Mouse (Mus musculus) limb, embryonic 13.5 days (tissue): ENCODE measurements around the gene Ryr1. TPM values are rescaled to one million over a fixed set of nuclear protein-coding genes. Genes with fewer than 3 reads are reported as not detected.
A peak's percentile ranks its signal among the peaks of the same experiment; 100 is the strongest.
"Not testable (repeated sequence)": the region's sequence is repeated elsewhere in the genome, so short reads cannot be mapped to it uniquely, and the experiment has no call there.

Source experiments
- ATAC-seq: fragments of 200-750 bp; cut with Nextera tagmentation; 2 replicates; pipeline ENCODE4 v1.8.0; 2017; ENCODE audit warnings: low read depth, moderate number of reproducible peaks, moderate TSS enrichment; ENCODE audit not compliant: low FRiP score
- H3K27ac ChIP-seq: fragments of 300-500 bp; sonication (generic); 2 replicates; pipeline ENCODE4 v1.5.1; 2015; ENCODE audit warnings: inconsistent platforms, mild to moderate bottlenecking, moderate library complexity
- H3K27me3 ChIP-seq: fragments of 300-500 bp; sonication (generic); 2 replicates; pipeline ENCODE4 v1.6.1; 2015; ENCODE audit warnings: mild to moderate bottlenecking, inconsistent platforms
- H3K36me3 ChIP-seq: fragments of 300-500 bp; sonication (generic); 2 replicates; pipeline ENCODE4 v1.6.1; 2015; ENCODE audit warnings: inconsistent platforms, mild to moderate bottlenecking, moderate library complexity
- H3K4me1 ChIP-seq: fragments of 300-500 bp; sonication (generic); 2 replicates; pipeline ENCODE4 v1.6.1; 2015; ENCODE audit warnings: inconsistent platforms
- H3K4me2 ChIP-seq: fragments of 300-500 bp; sonication (generic); replicated peaks from 2 replicates; pipeline ENCODE4 v1.6.1; 2015; ENCODE audit warnings: inconsistent platforms, mild to moderate bottlenecking, moderate library complexity
- H3K4me3 ChIP-seq: fragments of 300-500 bp; sonication (generic); 2 replicates; pipeline ENCODE4 v1.5.1; 2015; ENCODE audit warnings: moderate library complexity, mild to moderate bottlenecking, inconsistent platforms
- H3K9ac ChIP-seq: fragments of 300-500 bp; sonication (generic); 2 replicates; pipeline ENCODE4 v1.6.1; 2015; ENCODE audit warnings: mild to moderate bottlenecking, inconsistent platforms
- H3K9me3 ChIP-seq: fragments of 300-500 bp; sonication (generic); 2 replicates; pipeline ENCODE4 v1.6.1; 2016; ENCODE audit warnings: inconsistent platforms
- WGBS: fragments of 180-500 bp; shearing (Covaris S2); methylation state at CpG from one replicate; pipeline ENCODE4 v1.1.7; 2015; 5-methylcytosine and 5-hydroxymethylcytosine counted together
- polyA plus RNA-seq: library from polyadenylated mRNA; unstranded; fragments of >200 nt; fragmentation: Nextera tagmentation; extraction: Ambion mirVana; gene quantifications from 2 replicates; pipeline ENCODE4 v1.2.1, GENCODE M21; 2015

The Ryr1 gene
- polyA plus RNA-seq, 1 experiment from 2014 or later, result 8.5 TPM

DNA sequence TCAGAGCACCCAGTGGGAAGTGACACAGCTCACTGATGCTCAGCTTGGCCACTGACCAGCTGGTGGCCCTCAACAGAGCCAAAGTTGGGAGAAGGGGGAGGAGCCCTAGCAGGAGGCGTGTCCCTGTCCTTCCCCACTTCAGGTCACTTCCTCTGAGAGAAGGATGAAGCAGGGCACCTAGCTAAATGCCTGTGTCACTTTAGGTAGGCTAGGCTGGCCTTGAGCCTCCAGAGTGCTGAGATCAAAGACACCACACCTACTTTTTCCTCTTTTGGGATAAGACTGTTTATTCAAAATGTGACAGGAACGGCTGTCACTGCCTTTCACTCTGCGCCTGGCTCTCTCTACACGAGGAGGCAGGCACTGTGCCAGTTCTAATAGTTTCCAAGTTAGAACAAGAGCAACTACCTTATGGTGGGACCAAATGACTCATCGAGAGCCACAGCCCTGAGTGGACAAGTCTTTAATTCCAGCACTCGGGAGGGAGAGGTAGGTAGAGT lies 153.2 kb downstream of the Ryr1 start:
- no peaks in the 10 kb centered on the region for H3K9me3 ChIP-seq
- no peak overlapping the region for H3K9ac ChIP-seq
- peaks cover 72% of the 10 kb centered on the region for H3K36me3 ChIP-seq
- 79% methylated on average over 6 of the region's 6 CpGs for WGBS
- no peak overlapping the region for H3K4me3 ChIP-seq
- H3K27me3 ChIP-seq, result no peaks in the 10 kb centered on the region
- H3K4me1 ChIP-seq, result no peaks in the 10 kb centered on the region
- H3K4me2 ChIP-seq, result no peak overlapping the region
- ATAC-seq, result no peak
- no peak overlapping the region; the same call in 1 of the 2 replicates for H3K27ac ChIP-seq

- peaks cover 64% of the 10 kb centered on the region for H3K36me3 ChIP-seq
- H3K27me3 ChIP-seq, result no peaks in the 10 kb centered on the region
- 92% methylated on average over 7 of the region's 7 CpGs for WGBS
- no peak overlapping the region for H3K4me3 ChIP-seq
- no peak overlapping the region for H3K27ac ChIP-seq
- no peak overlapping the region for H3K9ac ChIP-seq
- no peak for ATAC-seq
- H3K4me2 ChIP-seq, result no peak overlapping the region
- no peaks in the 10 kb centered on the region for H3K4me1 ChIP-seq
- H3K9me3 ChIP-seq, result no peaks in the 10 kb centered on the region
Measured at GRCm38 (mm10) chr7:28971029-28971428, 153.9 kb downstream of the Ryr1 start.

DNA sequence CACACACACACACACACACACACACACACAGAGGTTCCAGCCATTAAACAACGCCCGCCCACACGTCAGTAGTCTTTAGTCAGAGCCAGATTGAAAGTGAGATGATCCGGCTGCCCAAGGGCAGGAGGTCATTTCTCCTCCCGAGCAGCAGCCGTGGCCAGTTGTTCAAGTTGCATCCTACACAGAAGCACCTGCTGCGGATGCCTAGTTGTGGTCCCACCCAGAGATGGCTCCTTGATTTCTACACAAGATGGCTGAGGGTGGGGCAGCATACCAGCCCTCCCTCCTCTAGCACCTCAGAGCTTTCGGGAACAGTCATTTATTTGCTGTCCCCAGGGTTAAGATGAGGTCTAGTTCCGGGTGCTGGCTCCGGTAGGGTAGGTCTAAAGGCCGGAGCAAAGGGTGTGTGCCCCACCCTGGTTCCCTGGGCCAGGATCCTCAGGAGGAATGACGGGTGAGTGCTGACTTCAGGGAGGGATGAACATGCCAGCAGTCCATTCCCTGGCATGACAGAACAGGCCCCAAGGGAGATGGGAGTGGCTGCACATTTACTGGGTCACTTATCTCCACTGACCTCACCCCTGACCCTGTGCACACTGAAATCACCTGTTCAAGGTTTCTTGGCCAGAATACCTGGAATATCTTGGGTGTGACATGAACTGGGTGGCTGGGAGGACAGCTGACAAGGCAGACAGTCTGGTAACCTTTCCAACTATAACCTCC lies 155.1 kb downstream of the Ryr1 start:
- Histone ChIP-seq H3K27ac (no peak overlapping the region), H3K4me3 (no peak overlapping the region), H3K36me3 (peaks cover 57% of the 10 kb centered on the region), H3K9ac (no peak overlapping the region), H3K4me1 (no peaks in the 10 kb centered on the region), H3K4me2 (no peak overlapping the region), H3K27me3 (no peaks in the 10 kb centered on the region), H3K9me3 (no peaks in the 10 kb centered on the region)
- WGBS, result 68% methylated on average over 12 of the region's 12 CpGs
- no peak for ATAC-seq

- H3K36me3 ChIP-seq, result peaks cover 52% of the 10 kb centered on the region
Measured at GRCm38 (mm10) chr7:28969271-28969670, 155.7 kb downstream of the Ryr1 start.

DNA sequence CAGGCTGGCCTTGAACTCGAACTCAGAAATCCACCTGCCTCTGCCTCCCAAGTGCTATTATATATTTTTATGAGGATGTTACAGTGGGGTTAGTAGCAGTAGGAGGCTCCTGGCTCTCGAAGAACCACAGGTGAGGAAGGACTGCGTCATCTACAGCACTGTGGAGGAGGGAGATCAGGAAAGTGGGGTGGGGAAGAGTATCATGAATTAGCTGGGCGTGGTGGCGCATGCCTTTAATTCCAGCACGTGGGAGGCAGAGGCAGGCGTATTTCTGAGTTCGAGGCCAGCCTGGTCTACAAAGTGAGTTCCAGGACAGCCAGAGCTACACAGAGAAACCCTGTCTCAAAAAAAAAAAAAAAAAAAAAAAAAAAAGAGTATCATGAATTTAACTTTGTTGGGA lies 156.9 kb downstream of the Ryr1 start:
- H3K9ac ChIP-seq, H3K9me3 ChIP-seq, H3K4me1 ChIP-seq, H3K27ac ChIP-seq, H3K4me2 ChIP-seq, H3K4me3 ChIP-seq, H3K27me3 ChIP-seq, ATAC-seq: not testable (repeated sequence)
- H3K36me3 ChIP-seq, result peaks cover 40% of the 10 kb centered on the region
- WGBS, result 93% methylated on average over 8 of the region's 8 CpGs

More at GRCm38 (mm10) chr7:28969271-28969670, 155.7 kb downstream of the Ryr1 start:
- no peak overlapping the region for H3K4me3 ChIP-seq
- no peak overlapping the region for H3K4me2 ChIP-seq
- no peak for ATAC-seq
- WGBS, result 91% methylated on average over 1 of the region's 1 CpGs
- no peak overlapping the region for H3K9ac ChIP-seq
- H3K27me3 ChIP-seq, result no peaks in the 10 kb centered on the region
- no peaks in the 10 kb centered on the region for H3K4me1 ChIP-seq
- H3K9me3 ChIP-seq, result no peaks in the 10 kb centered on the region
- no peak overlapping the region for H3K27ac ChIP-seq

DNA sequence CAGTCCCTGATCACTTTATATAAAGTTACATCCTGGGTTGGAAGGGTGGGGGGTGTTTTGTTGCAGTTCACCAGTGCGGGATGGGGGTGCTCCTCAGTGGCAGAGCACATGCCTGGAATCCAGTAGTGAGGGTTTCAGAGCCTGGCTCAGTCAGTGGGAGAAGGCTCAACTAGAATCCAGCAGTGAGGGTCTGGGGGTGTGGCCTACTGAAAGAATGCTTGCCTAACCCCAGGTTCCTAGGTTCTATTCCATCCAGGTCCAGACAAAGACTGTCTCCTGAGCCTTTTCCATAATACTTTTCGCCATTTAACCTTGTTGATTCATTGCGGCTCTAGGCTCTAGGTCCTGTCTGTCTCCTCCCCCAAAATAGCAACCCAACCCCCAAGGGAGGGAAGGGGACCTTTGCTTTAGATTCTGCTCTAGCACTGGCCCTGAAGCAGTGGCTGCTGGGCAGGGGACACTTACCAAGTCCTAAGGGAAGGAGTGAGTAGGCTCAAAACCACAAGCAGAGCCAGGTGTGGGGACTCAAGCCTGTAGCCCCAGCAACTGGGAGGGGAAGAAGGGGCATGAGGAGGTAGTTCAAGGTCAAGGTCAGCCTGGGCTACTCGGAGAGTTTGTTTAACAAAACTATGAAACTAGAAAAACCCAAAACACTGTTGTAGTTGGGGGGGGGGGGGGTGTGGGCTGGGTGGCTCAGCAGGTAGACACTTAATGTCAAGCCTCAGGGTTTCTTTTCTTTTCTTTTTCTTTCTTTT lies 158.1 kb downstream of the Ryr1 start:
- no peak overlapping the region for H3K4me2 ChIP-seq
- no peaks in the 10 kb centered on the region for H3K9me3 ChIP-seq
- no peak for ATAC-seq
- no peak overlapping the region for H3K27ac ChIP-seq
- peaks cover 5% of the 10 kb centered on the region; the same call in 1 of the 2 replicates for H3K4me1 ChIP-seq
- H3K4me3 ChIP-seq, result no peak overlapping the region
- peaks cover 33% of the 10 kb centered on the region for H3K36me3 ChIP-seq
- 66% methylated on average over 4 of the region's 4 CpGs for WGBS
- H3K9ac ChIP-seq, result no peak overlapping the region
- H3K27me3 ChIP-seq, result no peaks in the 10 kb centered on the region

DNA sequence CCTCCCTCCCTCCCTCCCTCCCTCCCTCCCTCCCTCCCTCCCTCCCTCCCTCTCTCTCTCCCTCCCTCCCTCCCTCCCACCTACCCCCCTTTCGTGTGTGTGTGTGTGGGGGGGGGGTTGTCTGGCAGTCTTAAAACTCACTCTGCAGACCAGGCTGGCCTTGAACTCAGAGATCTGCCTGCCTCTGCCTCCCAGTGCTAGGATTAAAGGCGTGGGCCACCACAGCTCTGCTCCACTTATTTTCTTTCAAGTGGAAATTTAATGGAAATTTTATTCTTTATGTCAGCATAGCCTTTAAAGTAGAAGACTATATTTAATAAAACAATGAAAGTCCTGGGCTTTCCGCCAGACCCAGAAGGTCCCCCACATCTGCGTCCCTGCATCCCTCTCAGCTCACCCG lies 158.8 kb downstream of the Ryr1 start:
- H3K9ac ChIP-seq, result no peak overlapping the region
- WGBS, result 65% methylated on average over 4 of the region's 5 CpGs
- no peak overlapping the region for H3K4me2 ChIP-seq
- peaks cover 6% of the 10 kb centered on the region for H3K4me1 ChIP-seq
- H3K27ac ChIP-seq, result no peak overlapping the region
- H3K36me3 ChIP-seq, result peaks cover 25% of the 10 kb centered on the region
- H3K9me3 ChIP-seq, result no peaks in the 10 kb centered on the region
- no peaks in the 10 kb centered on the region for H3K27me3 ChIP-seq
- no peak for ATAC-seq
- no peak overlapping the region for H3K4me3 ChIP-seq

DNA sequence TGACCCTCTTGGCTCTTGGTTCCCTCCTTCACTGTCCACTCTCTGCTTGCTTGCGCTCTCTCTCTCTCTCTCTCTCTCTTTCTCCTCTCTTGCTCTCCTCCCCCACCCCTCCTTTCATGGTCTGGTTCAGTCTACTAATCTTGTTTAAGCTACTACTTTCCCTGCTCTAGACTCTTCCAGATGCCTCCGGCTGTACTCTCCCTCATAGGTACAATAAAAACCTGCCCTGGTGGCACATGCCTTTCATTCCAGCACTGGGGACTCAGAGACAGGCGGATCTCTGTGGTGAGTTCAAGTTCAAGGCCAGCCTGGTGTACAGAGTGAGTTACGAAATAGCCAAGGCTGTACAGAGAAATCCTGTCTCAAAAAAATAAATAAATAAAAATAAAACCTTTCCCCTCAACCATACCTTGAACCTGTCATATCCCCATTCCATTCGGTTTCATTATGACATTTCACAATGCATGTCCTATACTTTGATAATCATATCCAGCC lies 159.6 kb downstream of the Ryr1 start:
- 66% methylated on average over 5 of the region's 5 CpGs for WGBS
- no peak for ATAC-seq
- Histone ChIP-seq H3K27me3 (no peaks in the 10 kb centered on the region), H3K36me3 (peaks cover 18% of the 10 kb centered on the region), H3K4me2 (no peak overlapping the region), H3K4me1 (peaks cover 14% of the 10 kb centered on the region), H3K9ac (no peak overlapping the region), H3K27ac (no peak overlapping the region), H3K9me3 (no peaks in the 10 kb centered on the region), H3K4me3 (no peak overlapping the region)

DNA sequence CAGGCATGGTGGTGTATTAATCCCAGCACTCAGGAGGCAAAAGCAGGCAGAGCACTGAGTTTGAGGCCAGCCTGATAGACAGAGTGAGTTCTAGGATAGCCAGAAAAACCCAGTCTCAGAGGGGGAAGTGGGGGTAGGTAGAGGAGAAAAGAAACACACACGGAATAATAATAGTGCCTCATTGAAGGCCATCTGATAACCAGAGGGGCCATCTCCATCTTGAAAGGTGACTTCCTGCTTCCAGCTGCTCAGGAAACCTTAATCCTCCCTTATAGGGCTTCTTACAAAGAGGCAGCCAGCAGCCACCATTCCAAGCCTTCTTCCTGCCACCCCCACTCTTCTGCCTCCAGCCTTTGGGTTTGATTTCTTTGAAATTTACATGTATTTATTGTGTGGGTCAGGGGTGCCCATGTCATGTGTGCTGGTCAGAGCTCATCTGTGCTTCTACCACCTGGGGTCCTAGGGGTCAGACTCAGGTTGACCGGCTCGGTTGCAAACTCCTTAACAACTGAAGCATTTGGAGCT lies 161.5 kb downstream of the Ryr1 start:
- Histone ChIP-seq H3K27ac (no peak overlapping the region), H3K36me3 (no peaks in the 10 kb centered on the region), H3K4me2 (no peak overlapping the region), H3K27me3 (no peaks in the 10 kb centered on the region), H3K9me3 (no peaks in the 10 kb centered on the region), H3K4me1 (peaks cover 34% of the 10 kb centered on the region), H3K9ac (no peak overlapping the region), H3K4me3 (no peak overlapping the region)
- 86% methylated on average over 3 of the region's 3 CpGs for WGBS
- ATAC-seq, result no peak

GRCm38 (mm10) chr7:28961927-28962670 lies 162.9 kb downstream of the Ryr1 start, which contains the start of gene Actn4:
TSS of gene Actn4 (minus strand) at chr7:28962340.
- Histone ChIP-seq H3K4me3 (peak within 1 kb of the TSS; percentile 99), H3K27me3 (no peaks in the 10 kb centered on the region), H3K36me3 (peaks cover 2% of the 10 kb centered on the region; the same call in 1 of the 2 replicates), H3K4me2 (peak within 1 kb of the TSS; percentile 89), H3K27ac (peak within 1 kb of the TSS; percentile 87), H3K9ac (peak within 1 kb of the TSS; percentile 97), H3K9me3 (no peaks in the 10 kb centered on the region), H3K4me1 (peaks cover 47% of the 10 kb centered on the region)
- peak; percentile 90 for ATAC-seq
- under 1% methylated on average over 74 of the region's 76 CpGs for WGBS

DNA sequence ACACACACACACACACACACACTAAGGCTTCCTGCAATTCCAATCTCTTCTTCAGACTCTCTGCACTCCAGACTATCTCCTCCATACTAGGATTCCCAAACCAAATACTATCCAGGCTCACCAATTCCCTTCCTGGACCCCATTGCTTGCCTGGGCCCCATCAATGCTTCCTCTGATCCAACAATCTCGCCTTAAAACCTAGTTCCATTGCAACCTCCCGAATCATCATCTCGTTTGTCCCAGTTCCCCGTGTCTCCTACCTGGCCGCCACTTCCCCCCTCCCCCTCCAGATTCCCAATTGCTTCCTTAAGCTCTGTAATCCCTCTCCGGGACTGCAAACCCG lies 163.4 kb downstream of the Ryr1 start:
- 1% methylated on average over 7 of the region's 7 CpGs for WGBS
- Histone ChIP-seq H3K9ac (peak overlapping the region; percentile 97), H3K27ac (peak overlapping the region; percentile 87), H3K27me3 (no peaks in the 10 kb centered on the region), H3K4me1 (peaks cover 51% of the 10 kb centered on the region), H3K9me3 (no peaks in the 10 kb centered on the region), H3K4me2 (peak overlapping the region; percentile 89), H3K36me3 (peaks cover 4% of the 10 kb centered on the region; the same call in 1 of the 2 replicates), H3K4me3 (peak overlapping the region; percentile 99)
- no peak for ATAC-seq
